Mouse (Mus musculus): ENCODE data around the gene Ren1. TPM values are rescaled to one million over a fixed set of nuclear protein-coding genes. Genes with fewer than 3 reads are reported as not detected.

Gene Ren1
- total RNA-seq (2023): not detected

DNA sequence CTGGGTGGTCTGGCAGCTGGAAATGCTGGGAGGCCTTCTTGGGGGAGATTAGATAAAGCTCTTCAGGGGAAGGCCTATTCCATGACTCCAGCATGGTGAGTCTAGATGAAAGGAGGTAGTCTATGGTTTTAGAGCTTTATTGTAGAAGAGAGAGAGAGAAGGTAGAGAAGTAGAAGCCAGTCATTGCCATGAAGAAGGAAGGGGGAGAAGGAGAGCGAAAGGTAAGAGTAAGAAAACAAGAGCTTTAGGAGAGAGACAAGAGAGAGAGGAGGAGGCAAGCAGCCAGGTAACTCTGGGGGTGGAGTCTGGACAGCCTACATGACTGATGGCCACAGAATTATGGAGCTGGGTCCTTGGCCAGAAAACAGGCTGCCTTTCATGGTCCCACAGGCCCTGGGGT, at the start of gene Ren1:
Gene Ren1 (plus strand): TSS at position 301 of the 400 bp plus-strand sequence.

DNA sequence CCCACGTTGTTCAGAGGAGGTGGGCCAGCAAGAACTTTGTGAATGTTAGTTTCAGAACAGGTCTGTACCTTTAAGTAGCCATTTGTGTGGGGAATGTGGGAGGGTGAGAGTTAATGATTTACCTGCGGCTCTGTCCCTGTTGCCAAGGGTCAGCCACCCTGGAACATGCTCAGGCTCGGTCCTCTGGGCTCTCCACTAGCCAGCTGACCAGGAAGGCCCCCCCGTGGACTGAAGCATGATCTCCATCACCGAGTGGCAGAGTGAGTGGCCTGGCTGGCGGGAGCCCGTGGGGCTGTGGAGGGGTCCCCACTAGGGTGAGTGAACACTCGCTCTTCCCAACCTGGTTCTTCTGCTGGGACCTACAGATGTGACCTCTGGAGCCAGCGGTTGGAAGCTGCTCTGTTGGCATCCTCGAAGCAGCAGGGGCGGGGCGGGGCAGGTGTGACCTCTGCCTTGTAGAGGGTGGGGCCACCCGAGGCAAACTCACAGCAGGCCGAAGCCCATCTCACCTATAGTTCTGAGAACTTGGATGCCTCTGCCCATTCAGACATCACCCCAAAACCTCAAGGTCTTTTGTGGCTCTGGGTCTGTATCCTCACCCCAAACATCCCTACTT, 40.5 kb upstream of the Ren1 start, which contains the start of gene Golt1a:
Gene Golt1a (plus strand): TSS at position 149 of the 616 bp plus-strand sequence.

DNA sequence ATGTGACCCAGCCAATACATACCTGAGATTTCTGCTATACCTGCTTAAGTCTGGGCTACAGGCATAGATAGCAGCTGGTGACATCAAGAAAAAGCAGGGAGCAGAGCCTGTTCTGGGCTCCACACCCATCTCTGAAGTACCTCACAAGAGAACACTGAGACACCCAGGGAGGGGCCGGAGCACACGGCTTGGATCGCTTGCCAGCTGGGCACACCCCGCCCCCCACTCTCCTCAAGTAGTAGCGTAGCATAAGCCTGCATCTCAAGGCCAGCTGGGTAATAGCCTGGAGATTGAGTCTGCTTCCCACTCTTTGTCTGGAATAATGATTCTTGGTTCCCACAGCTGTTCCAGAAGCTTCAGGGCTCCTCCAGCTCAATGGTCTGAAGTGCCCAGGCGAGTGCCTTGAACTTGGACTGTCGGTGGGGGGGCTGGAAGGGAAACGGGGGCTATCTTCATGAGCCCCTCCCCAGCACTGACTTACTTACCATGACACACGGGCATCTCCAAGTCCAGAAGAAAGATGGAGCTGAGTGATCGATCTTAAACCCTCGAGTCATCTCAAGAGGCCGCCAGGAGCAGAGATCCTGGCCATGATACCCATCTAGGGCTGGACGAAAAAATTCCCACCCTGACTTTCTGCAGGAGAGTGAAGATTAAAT, 28.9 kb upstream of the Ren1 start, which contains the start of gene Kiss1:
Gene Kiss1 (plus strand): TSS at position 609 of the 659 bp plus-strand sequence.

DNA sequence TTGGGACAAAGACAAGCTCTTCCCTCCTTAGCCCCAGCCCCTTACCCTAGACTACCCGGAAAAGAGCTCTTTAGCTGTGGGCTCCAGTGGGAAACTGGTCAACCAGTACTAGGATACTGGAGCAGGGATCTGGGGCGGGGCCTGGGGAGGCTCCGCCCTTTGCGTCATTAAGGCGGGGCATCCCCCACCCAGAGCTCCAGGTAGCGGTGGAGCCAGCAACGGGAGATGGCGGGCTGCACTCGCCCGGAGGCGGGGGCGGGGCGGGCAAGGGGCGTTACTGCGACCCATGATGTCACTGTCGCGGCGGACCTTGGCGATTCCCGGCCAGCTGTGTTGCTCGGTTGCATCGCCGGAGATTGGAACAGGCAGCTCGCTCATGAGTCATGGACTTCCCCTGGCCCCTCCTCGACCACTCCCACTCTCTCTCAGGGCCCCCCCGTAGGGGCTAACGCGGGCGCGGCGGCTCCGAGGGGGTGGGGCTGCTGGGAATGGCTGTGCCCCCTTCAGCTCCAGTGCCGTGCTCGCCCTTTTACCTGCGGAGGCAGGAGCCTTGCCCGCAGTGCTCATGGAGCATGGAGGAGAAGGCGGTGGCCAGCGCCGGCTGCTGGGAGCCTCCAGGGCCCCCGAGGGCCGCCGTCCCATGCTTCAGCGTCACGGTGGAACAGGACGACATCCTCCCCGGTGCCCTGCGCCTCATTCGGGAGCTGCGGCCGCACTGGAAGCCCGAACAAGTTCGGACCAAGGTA, 13.1 kb downstream of the Ren1 start, which contains the start of gene Etnk2:
Gene Etnk2 (plus strand): TSS at position 297 of the 746 bp plus-strand sequence.

Other genes with a start within 250 kb of the Ren1 start
- 118 TPM for gene Ppp1r15b, start 219.4 kb upstream of the Ren1 start, total RNA-seq (2023)
- 3.3 TPM for gene Plekha6, start 186.3 kb upstream of the Ren1 start, total RNA-seq (2023)
- not detected for gene Golt1a, start 40.7 kb upstream of the Ren1 start, total RNA-seq (2023)
- gene Kiss1, start 28.6 kb upstream of the Ren1 start, total RNA-seq (2023): not detected
- gene Etnk2, start 13.1 kb downstream of the Ren1 start, total RNA-seq (2023): not detected
- gene Sox13, start 73.9 kb downstream of the Ren1 start, total RNA-seq (2023): 0.29 TPM

Measured in CD4-positive naive resting alpha-beta T cell, adult 76 days (primary cell).